Mouse (Mus musculus) cerebellum, postnatal 14 days (tissue): ENCODE data around the gene Fuom.
"Not testable (repeated sequence)": the region's sequence is repeated elsewhere in the genome, so short reads cannot be mapped to it uniquely, and the experiment has no call there.

Source experiments
- DNase-seq, 2 experiments: peaks; one replicate each; pipeline ENCODE4 v3.0.0; 2021; ENCODE audit warnings: mixed read lengths in 2 of 2

Gene Fuom

DNA sequence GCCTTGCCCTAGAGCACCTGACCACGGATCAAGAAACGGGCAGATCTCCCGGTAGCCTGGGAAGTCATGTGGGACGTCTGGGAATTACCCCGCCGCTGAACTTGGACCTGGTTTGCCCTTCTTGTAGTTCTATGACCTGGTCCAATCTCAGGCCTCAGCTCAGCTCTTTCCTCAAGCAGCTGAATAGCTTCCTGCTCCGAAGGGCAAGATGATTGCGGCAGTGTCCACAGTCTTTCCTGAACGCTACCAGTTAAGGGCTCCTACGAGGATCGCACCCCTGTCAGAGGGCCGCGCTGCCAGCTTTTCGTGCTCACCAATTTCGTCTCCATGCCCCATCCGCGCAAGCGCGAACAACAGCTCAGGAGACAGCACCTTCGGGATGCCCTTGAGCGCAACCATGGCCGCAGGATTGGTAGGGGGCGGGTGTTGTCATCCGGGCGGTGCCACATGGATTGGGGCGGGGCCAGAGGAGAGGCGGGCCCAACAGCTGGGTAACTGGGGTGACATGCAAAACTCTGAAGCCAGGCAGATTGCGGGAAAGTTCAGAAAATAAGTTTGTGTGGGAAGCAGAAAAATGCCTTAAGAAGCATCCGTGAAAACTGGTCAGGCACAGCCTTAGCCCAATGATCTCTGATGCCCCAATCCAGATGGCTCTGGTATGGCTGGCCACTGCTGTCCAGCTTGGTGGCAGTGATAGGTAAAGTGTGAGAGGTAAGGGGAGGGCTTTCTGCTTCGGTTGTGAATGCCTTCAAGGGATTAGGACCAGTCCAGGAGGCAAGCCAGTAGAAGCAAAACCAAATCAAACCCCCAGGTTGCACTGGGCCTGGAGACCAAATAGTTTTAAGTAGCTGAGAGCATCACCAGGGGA lies at the start of gene Fuom:
Gene Fuom, minus strand, starts transcription at position 449 of the 868 bp plus-strand sequence.
- DNase-seq, result peak; percentile 80 to 82

GRCm38 (mm10) chr7:140144550-140144949 lies 42.3 kb upstream of the Fuom start:
- DNase-seq, result no peak

DNA sequence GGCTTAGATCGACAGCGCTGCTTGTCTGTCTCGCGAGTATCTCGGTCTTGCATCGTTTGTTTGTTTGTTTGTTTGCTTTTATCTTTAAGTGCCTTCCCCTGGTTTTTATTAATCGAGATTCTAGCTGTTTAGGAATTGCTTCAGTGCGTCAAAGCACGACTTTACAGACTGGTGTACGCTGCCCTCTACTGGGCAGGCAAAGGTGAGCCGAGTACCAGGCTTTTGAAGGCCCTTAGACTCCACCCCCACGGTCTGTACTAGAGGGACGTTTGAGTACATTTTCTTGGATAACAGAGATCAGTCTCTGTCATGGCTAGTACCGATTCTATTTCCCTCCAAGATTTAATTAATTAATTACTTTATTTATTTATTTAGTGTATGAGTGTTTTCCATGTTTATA lies 39.1 kb upstream of the Fuom start:
- peak; percentile 78 to 83 for DNase-seq

DNA sequence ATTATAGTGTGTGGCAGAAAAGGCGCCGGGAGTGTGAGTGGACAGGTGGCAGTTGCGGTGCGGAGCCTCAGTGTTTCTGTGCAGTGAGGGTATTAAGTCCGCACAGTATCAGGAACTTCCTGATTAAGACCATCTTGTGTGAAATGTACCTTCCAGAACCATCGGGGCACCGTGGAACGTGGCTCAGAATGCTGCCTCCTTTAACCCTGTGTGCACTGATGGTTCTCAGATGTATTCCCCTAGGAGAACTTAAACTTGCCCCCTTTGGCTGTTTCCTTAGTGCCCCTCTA lies 35.7 kb upstream of the Fuom start:
- DNase-seq, result no peak

DNA sequence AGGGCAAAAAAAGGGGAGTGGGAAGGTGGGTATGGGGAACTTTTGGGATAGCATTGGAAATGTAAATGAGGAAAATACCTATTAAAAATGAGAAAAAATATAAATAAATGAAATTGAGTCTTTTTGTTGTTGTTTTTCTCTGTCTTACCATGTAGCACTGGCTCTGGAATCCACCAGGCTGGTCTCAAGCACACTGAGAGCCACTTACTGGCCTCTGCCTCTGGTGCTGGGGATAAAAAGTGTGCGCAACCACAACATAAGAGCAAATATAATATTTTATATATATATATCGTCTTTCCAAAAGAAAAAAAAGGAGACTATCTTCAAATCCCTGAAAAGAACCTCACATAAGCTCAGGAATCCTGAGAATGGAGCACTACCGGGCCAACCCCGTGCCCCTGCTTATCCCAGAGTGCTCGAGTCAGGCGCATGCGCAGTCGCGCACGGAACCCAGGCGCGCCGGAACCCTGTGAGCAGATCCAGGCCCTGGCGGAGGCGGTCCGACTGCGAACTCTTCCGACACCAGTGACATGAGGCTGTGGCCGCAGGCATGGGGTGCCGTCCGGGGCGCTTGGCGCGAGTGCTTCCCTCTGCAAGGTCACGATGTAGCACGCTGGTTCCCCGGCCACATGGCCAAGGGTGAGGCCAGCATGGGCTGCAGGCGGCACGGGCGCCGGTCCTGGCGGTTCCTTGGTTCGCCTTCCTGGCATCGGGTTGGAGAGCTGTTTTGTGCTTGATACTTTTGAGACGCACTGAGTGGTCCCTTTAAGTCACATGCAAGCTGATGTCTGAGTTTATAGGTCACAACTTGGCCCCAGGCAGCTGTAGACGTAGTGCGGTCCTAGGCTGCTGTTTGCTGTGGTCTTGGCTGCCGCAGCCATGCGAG lies 35.1 kb upstream of the Fuom start, which contains the start of gene Mtg1:
Gene Mtg1, plus strand, starts transcription at position 430 of the 886 bp plus-strand sequence.
- DNase-seq, result peak; percentile 98 to 99

DNA sequence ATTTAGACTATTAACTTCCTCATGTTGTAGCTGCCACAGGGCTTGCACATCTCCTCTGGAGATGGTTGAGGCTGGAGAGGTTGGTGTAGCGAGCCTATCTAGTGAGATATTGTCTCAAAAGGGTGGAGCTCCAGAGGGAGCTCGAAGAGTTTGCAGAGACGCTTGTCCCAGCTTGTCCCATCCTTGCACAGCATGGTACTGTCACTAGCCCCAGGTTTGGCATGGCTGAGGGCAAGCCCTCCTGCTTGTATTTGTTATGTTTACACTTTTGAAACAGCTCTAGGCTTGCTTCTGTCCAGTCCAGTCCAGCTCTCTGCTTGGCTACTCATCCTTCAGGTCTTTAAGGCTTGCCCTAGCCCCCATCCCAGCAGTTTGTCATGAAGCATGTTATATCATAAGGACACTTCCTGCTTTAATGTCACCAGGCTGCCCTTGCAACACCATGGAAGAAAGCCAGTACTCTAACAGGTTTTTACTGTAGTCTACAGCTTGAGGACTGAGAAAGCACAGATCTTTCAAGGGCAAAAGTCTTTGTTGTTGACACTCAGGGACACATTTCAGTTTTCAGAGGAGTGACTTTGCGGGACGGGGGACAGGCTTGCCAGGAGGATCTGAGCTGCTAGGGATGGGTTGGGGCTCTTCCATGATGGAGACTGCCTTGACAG lies 33.0 kb upstream of the Fuom start:
- DNase-seq, result no peak

DNA sequence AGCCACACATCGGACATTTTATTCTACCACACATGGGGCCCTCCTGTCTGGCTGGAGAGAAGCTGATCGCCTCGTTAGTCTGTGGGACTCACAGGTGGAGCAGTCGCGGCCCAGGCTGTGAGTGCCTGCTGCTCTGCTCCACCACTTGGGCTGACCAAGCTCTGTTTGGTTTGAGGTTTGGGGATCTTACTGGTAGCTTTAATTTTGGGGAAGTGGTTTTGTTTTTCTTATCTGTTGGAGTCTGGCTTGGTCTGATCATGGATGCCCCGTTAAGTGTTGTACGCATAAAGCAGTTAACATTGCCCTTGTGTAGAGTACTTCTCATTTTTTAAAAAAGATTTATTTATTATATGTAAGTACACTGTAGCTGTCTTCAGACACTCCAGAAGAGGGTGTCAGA lies 31.8 kb upstream of the Fuom start:
- not testable (repeated sequence) for DNase-seq

GRCm38 (mm10) chr7:140132184-140132583 lies 29.9 kb upstream of the Fuom start:
- DNase-seq, result not testable (repeated sequence)

DNA sequence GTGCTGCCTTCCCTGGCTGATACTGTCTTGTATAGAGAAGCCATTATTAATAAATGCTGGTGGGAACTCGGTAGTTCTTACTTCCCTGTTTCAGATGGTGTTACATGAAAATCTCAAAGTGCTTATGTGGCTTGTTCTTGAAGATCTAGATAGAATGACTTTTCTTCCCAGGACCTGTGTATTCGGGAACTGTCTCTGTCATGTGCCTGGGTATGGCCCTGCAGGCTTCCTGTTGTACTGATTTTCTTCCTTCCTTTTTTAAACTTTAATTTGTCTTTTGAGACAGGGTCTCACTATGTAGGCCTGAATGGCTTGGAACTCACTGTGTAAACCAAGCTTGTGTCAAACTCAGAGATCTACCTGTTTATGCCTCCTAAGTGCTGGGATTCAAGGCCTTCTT lies 25.7 kb upstream of the Fuom start:
- no peak for DNase-seq

- DNase-seq, result no peak
Observed at GRCm38 (mm10) chr7:140126934-140127333, 24.7 kb upstream of the Fuom start.

DNA sequence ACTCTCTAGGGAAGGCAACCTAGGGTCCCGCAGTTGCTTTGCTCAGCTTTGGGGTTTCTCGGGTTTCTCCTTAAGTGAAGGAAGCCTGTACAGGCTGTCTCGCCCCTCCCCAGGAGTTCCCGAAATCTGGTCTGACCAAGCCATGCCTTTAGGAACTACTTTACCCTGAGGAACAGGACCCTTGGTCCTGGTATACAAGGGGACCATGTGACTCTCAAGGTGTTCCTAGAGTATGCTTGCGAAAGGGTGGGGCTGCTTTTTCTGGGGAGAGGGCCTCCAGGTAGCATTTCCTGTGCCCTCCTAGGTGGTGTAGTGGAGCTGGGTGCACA lies 23.7 kb upstream of the Fuom start:
- DNase-seq, result no peak

DNA sequence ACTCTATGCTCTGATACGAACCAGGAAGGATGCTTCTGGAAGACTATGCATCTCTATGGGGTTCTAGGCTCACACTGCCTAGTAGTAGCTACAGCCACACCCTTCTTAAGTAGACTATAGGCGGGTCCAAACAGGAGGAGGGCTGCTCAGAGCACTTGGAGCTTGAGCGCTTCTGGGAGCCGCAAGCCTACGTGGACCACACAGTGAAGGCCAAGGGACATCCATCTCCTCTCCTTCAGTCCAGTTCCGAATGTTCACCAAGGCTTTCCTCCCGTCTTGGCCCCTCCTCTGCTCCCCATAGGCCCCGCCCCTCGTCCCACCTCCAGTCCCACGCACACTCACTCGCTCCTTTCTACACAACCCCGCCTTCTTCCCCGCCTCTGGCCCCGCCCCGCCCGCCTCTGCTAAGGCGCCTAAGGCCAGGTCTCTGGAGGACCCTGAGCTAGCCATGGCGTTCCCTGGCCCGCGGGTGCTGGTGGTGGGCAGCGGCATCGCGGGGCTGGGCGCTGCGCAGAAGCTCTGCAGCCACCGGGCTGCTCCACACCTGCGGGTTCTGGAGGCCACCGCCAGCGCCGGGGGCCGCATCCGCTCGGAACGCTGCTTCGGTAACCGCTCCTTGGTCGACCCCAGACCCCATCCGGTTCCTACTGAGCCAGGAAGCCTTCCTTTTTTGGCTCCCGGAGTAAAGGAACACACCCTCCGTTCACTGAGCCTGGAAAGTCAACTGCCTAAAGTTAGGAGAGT lies 23.2 kb upstream of the Fuom start:
- peak; percentile 92 to 94 for DNase-seq

DNA sequence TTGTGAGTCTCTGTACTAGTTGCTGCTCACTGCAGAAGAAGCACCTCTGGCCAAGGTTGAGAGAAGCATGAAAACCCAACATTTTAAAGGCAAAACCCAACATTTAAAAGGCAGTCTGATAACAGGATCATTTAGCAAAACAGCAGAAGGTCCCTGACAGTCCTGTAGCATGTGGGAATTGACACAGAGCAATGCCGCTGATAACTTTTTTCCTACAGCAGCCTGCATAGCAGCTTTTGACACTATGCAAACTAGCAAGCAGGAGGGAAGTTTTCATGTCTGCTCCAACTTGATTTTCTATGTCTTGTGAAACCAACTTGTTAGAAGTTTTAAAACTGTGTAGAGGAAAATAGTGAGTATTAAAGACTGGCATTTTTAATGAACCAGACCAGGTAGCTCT lies 22.1 kb upstream of the Fuom start:
- DNase-seq, result no peak

DNA sequence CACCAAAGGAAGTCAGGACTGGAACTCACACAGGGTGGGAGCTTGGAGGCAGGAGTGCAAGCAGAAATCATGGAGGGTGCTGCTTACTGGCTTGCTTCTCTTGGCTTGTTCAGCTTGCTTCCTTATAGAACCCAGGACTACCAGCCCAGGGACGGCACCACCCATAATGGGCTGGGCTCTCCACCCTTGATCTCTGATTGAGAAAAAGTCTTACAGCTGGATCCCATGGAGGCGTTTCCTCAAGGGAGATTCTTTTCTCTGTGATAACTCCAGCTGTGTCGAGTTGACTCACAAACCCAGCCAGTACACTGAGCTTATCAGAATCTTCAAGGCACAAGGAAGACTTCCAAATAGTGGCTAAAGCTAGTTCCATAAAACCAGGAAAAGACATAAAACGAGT lies 20.5 kb upstream of the Fuom start:
- no peak for DNase-seq

DNA sequence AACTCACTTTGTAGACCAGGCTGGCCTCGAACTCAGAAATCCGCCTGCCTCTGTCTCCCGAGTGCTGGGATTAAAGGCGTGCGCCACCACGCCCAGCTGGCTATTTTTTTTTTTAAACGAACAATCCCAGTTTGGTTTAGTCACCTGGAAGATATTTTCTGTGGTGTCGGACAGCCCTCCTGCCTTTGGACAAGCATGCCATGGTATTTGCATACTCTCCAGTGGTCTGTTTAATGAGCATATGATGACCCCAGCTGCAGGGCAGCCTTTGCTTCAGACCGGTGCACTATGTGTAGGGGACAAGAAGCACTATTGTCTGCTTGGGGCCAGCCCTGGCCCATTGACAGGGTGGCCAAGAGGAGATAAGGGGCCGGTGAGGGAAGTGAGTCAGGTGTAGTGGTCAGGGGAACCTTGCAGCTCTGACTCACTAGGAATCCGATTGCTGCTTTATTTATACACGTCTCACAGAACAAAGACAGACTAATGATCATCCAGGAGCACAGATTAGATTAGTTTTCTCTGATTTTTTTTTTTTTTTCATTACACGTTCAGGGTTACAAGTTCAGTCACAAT lies 19.2 kb upstream of the Fuom start:
- no peak for DNase-seq

- DNase-seq, result no peak
Observed at GRCm38 (mm10) chr7:140120484-140120883, 18.2 kb upstream of the Fuom start.

DNA sequence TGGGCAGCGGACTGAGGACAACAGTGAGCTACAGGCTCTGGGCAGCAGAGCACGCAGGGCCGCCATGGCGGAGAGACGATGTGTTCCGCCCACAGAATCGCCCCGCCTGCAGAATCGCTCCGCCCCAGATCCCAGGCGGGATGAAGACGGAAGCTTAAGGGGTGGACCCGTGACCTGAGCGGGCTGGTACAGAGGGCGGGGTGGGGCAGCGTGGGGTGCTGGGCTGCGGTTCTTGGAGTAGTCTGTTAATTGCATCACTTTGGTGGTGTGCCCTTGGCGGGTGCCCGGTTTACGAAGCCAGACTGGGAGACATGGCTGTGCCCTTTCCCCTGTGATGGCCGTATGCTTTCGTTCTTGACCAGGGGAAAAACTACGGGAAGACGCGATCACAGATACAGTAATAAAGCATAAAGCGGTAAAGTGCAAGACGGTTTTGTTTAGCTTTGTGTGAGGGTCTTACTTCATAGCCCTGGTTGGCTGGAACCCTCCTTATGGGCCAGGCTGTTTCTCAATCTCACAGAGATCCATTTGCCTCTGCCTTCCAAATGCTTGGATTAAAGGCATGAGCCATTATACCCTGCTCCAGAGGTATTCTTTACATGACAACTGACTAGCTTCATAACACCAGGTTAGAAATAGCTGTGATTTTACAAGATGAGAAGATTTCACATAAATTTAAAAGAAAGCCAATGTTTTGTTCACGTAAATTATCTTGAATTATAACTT lies 14.3 kb upstream of the Fuom start, which contains the start of gene Echs1:
Gene Echs1, minus strand, starts transcription at position 148 of the 726 bp plus-strand sequence.
- DNase-seq, result peak; percentile 87

GRCm38 (mm10) chr7:140115583-140116328 lies 13.5 kb upstream of the Fuom start, which contains the start of gene Paox:
TSS of gene Paox (plus strand) at chr7:140115799.
- peak; percentile 22 to 25 for DNase-seq

DNA sequence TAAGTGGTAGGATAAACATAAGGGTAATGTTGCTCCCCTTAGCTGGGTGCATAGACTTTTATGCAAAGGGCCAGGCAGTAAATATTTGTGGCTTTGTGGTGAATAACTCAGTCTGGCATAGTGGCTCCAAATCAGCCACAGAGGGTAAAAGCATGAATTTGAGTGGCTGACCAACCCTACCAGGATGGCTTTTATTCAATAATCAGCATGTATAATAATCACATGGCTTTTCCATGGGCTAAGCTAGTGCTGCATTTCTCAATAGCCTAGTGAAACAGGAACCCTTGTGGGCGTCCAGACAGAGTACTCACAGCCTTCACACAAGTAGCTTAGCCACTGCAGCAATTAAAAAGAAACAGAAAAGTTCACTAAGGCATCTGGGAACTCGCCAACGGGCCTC lies 9.7 kb upstream of the Fuom start:
- no peak for DNase-seq

DNA sequence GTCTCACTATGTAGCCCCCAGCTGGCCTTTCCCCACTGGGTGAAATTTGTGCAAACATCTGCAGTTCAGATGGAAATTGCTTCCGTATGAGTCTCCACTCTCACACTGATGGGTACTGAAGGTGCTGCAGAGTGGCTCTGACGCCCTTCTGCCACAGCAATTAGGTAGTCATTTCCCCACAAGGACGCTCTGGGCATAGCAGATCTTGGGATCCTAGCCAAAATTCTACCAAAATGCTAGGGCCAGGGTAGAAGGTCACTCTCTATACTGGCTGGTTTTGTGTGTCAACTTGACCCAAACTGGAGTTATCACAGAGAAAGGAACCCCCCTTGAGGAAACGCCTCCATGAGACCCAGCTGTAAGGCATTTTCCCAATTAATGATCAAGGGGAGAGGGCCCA lies 1.8 kb upstream of the Fuom start:
- DNase-seq, result no peak

DNA sequence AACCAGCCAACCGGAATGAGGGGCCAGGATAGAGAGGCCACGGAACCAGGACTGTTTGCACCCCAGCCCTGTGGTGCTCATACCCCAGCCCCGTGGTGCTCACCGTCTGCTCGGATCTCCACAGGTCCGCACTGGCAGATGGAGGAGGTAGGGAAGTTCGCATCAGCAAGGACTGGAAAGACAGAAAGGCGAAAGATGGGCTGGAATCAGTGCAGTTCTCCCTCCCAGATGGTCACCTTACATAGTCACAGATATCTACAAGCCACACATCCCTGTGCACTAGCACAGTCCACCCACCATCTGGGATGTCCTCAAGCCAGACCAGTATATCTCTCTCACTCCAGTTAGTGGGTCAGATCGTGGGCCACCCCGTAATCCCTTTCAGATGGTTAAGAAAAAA lies 743 bp downstream of the Fuom start:
- peak; percentile 16 to 33 for DNase-seq
